Mouse (Mus musculus): ENCODE results near the gene C130032M10Rik.

- TF ChIP-seq POLR2A (IDR thresholded peaks at IDR 0.05; ENCODE audit: insufficient read depth, low read depth, low read length) (no peak), CTCF (IDR thresholded peaks at IDR 0.05; ENCODE audit: insufficient read depth, low read depth, low read length) (no peak)
These were observed 33.0 kb downstream of the C130032M10Rik start for GRCm38 (mm10) chr9:114548496-114548895.
